Mouse (Mus musculus) neural tube, embryonic 11.5 days (tissue): ENCODE results near the gene Pde4dip. TPM values are rescaled to one million over a fixed set of nuclear protein-coding genes. Genes with fewer than 3 reads are reported as not detected.

ENCODE experiments used
- ATAC-seq: fragments of 200-750 bp; cut with Nextera tagmentation; 2 replicates; pipeline ENCODE4 v1.8.0; 2017; ENCODE audit warnings: moderate number of reproducible peaks, mild to moderate bottlenecking, moderate TSS enrichment, moderate library complexity; ENCODE audit not compliant: insufficient read depth, low FRiP score, low TSS enrichment
- DNase-seq: peaks from one replicate; pipeline ENCODE4 v3.0.0-alpha.2; 2015; ENCODE audit warnings: low spot score
- H3K27ac ChIP-seq: fragments of 300-500 bp; sonication (generic); 2 replicates; pipeline ENCODE4 v1.5.1; 2014; ENCODE audit warnings: low read depth, mild to moderate bottlenecking, low read length
- H3K27me3 ChIP-seq: fragments of 300-500 bp; sonication (generic); 2 replicates; pipeline ENCODE4 v1.6.1; 2014; ENCODE audit warnings: mild to moderate bottlenecking, low read length, mixed read lengths; ENCODE audit not compliant: control insufficient read depth, insufficient read depth
- H3K36me3 ChIP-seq: fragments of 300-500 bp; sonication (generic); 2 replicates; pipeline ENCODE4 v1.6.1; 2014; ENCODE audit warnings: mild to moderate bottlenecking, low read length, moderate library complexity, mixed read lengths; ENCODE audit not compliant: control insufficient read depth, insufficient read depth
- H3K4me1 ChIP-seq: fragments of 300-500 bp; sonication (generic); 2 replicates; pipeline ENCODE4 v1.6.1; 2014; ENCODE audit warnings: low read length, mixed read lengths; ENCODE audit not compliant: control insufficient read depth, insufficient read depth
- H3K4me2 ChIP-seq: fragments of 300-500 bp; sonication (generic); 2 replicates; pipeline ENCODE4 v1.6.1; 2014; ENCODE audit warnings: low read depth, mild to moderate bottlenecking, moderate library complexity
- H3K4me3 ChIP-seq: fragments of 300-500 bp; sonication (generic); 2 replicates; pipeline ENCODE4 v1.5.1; 2014; ENCODE audit warnings: low read depth, low read length
- H3K9ac ChIP-seq: fragments of 300-500 bp; sonication (generic); 2 replicates; pipeline ENCODE4 v1.6.1; 2014; ENCODE audit warnings: mild to moderate bottlenecking, low read length
- H3K9me3 ChIP-seq: fragments of 300-500 bp; sonication (generic); 2 replicates; pipeline ENCODE4 v1.6.1; 2016; ENCODE audit warnings: low read length; ENCODE audit not compliant: control insufficient read depth
- WGBS: fragments of 180-500 bp; shearing (Covaris S2); extraction: QIAGEN DNeasy Blood & Tissue Kit; methylation state at CpG from one replicate; pipeline ENCODE4 v1.1.7; 2014; 5-methylcytosine and 5-hydroxymethylcytosine counted together
- polyA plus RNA-seq: library from polyadenylated mRNA; unstranded; fragments of >200 nt; fragmentation: Nextera tagmentation; extraction: Ambion mirVana; gene quantifications from 2 replicates; pipeline ENCODE4 v1.2.1, GENCODE M21; 2014

The Pde4dip gene
- polyA plus RNA-seq, 1 experiment from 2014 or later: 49.7 TPM

DNA sequence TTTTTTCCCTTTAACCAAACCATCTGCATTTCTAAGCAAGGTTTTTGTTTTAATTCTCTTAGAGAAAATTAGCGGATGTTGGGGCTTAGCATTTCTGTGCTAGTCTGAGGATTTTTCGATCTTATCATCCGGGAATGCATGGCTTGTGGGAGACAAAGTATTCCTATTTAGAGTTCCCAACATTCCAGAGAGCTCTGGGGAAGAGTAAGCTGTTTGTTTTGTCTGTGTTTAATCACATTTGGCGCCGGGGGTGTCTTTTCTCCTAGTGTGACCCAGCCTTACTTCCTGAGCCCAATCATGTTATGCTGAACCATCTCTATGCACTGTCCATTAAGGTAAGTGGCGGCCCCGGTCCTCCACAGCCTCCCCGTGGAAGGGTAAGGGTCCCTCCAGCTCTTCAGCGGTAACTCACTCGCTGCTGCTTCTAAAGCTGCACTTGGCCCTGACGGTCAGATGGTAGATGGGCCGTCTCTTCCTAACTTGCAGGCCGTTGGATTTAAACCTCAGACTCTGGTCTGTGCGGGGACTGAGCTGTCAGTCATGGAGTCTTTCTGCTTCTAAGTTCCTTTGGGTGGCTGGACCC is 221.3 kb downstream of the Pde4dip start:
- H3K4me1 ChIP-seq: no peaks in the 10 kb centered on the region
- no peak for ATAC-seq
- 91% methylated on average over 14 of the region's 14 CpGs for WGBS
- no peak overlapping the region for H3K9ac ChIP-seq
- H3K36me3 ChIP-seq: no peaks in the 10 kb centered on the region
- H3K27me3 ChIP-seq: no peaks in the 10 kb centered on the region
- H3K4me3 ChIP-seq: no peak overlapping the region
- H3K4me2 ChIP-seq: no peak overlapping the region
- no peaks in the 10 kb centered on the region for H3K9me3 ChIP-seq
- DNase-seq: no peak
- no peak overlapping the region for H3K27ac ChIP-seq

- H3K9ac ChIP-seq: no peak overlapping the region
- H3K4me1 ChIP-seq: no peaks in the 10 kb centered on the region
- no peak overlapping the region for H3K27ac ChIP-seq
- no peak for DNase-seq
- no peaks in the 10 kb centered on the region for H3K9me3 ChIP-seq
- H3K36me3 ChIP-seq: no peaks in the 10 kb centered on the region
- no peaks in the 10 kb centered on the region for H3K27me3 ChIP-seq
- no peak overlapping the region for H3K4me3 ChIP-seq
- WGBS: 84% methylated on average over 8 of the region's 8 CpGs
- no peak for ATAC-seq
- H3K4me2 ChIP-seq: no peak overlapping the region
These were observed 222.4 kb downstream of the Pde4dip start for GRCm38 (mm10) chr3:97666154-97666553.

DNA sequence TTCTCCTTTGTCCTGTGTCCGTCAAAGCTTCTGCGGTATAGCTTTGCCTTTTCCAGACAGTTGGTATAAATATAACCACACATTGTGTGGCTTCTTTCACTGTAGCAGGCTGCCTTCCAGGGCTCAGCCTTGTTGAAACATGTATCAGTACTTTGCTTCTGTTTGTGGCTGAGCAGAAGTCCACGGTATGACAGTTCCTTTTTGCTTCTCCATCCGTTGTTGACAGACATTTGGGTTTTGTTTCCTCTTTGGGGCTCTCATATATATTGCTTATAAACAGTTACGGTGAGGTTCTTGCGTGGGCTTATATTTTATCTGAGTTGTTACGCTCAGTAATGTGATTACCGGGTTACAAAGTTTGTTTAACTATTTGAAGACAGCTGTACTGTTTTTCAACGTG is 223.0 kb downstream of the Pde4dip start:
- H3K9me3 ChIP-seq: no peaks in the 10 kb centered on the region
- WGBS: 92% methylated on average over 9 of the region's 9 CpGs
- no peaks in the 10 kb centered on the region for H3K4me1 ChIP-seq
- no peak overlapping the region for H3K27ac ChIP-seq
- ATAC-seq: no peak
- no peak overlapping the region for H3K4me2 ChIP-seq
- no peak for DNase-seq
- no peaks in the 10 kb centered on the region for H3K36me3 ChIP-seq
- no peaks in the 10 kb centered on the region for H3K27me3 ChIP-seq
- no peak overlapping the region for H3K9ac ChIP-seq
- H3K4me3 ChIP-seq: no peak overlapping the region

DNA sequence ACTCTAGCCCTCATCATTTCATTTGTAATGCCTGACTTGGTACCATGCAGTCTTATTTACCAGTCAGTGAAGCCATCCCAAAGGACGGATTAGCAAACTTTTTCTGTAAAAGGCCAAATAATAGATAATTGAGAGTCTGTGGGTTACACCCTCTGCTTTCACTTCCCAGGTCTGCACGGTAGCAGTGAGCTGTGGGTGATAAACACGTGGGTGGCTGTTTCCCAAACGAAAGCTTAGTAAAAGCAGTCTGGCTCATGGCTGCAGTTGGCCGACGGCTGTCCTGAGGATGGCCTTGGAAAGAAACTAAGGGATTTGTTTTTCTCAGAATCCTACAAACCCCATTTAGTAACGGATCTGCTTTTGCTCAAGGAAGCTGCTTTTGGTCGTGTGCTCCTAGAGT is 227.3 kb downstream of the Pde4dip start:
- H3K9ac ChIP-seq: no peak overlapping the region
- no peak overlapping the region for H3K4me2 ChIP-seq
- H3K9me3 ChIP-seq: no peaks in the 10 kb centered on the region
- 83% methylated on average over 8 of the region's 8 CpGs for WGBS
- H3K4me3 ChIP-seq: no peak overlapping the region
- DNase-seq (no peak), ATAC-seq (no peak)
- peaks cover 10% of the 10 kb centered on the region for H3K4me1 ChIP-seq
- H3K27ac ChIP-seq: no peak overlapping the region
- no peaks in the 10 kb centered on the region for H3K27me3 ChIP-seq
- H3K36me3 ChIP-seq: no peaks in the 10 kb centered on the region

DNA sequence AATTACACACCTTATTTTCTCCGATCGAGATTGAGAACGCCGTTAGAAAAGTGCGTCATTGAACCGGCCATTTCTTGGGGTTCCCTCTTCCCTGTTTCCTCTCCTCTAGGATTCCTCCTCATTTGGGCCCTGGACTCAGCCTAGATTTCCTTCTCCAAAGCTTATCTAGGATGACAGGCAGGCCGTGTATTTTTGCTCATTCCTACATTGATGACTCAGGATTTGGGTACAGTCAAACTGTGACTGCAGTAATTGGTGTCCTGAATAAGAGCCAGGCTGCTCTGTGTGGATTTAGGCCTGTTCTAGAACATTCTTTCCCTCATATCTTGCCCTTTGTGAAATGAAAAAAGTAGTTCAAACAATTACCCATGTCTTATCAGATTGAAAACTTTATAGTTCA is 228.8 kb downstream of the Pde4dip start:
- WGBS: 79% methylated on average over 7 of the region's 7 CpGs
- no peaks in the 10 kb centered on the region for H3K9me3 ChIP-seq
- ATAC-seq: no peak

DNA sequence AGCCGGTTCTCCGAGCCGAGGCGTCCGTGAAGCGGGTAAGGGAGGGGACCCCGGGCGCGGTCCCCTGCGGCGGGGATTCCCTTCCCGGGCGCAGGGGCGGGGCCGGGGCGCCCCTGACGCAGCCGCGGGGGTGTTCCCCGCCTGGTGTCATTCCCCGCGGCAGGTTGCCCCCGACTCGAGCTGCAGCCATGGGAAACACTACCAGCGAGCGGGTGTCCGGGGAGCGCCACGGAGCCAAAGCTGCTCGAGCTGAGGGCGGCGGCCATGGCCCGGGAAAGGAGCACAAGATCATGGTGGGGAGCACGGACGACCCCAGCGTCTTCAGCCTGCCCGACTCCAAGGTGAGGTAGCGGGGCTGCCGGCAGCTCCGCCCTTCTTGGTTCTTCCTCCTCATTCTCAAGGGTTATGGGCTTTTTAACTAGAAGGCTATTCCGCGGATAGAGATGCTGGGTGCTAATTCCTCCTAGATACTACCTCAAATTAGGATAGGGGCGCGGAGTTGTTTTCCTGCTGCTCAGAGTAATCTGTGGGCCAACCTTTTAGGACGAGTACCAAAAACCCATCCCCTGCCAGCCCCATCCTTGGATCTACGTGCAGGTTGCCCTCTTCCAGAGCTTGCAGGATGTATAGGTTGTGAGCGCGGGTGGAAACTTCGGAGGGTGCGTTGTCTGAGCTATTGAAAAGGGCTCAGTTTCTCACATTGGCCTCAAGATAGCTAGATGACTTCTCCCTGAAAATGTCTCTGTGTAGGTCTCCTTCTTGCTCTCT is 229.9 kb downstream of the Pde4dip start:
- H3K4me3 ChIP-seq: peak overlapping the region; percentile 69
- no peak overlapping the region for H3K27ac ChIP-seq
- DNase-seq: no peak
- 2% methylated on average over 49 of the region's 50 CpGs for WGBS
- H3K27me3 ChIP-seq: no peaks in the 10 kb centered on the region
- peak overlapping the region; percentile 56 for H3K4me2 ChIP-seq
- no peaks in the 10 kb centered on the region for H3K9me3 ChIP-seq
- H3K4me1 ChIP-seq: peaks cover 10% of the 10 kb centered on the region
- peak; percentile 64; the same call in 1 of the 2 replicates for ATAC-seq
- peak overlapping the region; percentile 70 for H3K9ac ChIP-seq
- no peaks in the 10 kb centered on the region for H3K36me3 ChIP-seq

More for the DNA sequence above, 228.8 kb downstream of the Pde4dip start:
- no peaks in the 10 kb centered on the region for H3K27me3 ChIP-seq
- no peak for DNase-seq
- H3K9ac ChIP-seq: no peak overlapping the region
- H3K4me3 ChIP-seq: no peak overlapping the region
- H3K4me1 ChIP-seq: peaks cover 10% of the 10 kb centered on the region
- H3K27ac ChIP-seq: no peak overlapping the region
- H3K36me3 ChIP-seq: no peaks in the 10 kb centered on the region
- H3K4me2 ChIP-seq: no peak overlapping the region

DNA sequence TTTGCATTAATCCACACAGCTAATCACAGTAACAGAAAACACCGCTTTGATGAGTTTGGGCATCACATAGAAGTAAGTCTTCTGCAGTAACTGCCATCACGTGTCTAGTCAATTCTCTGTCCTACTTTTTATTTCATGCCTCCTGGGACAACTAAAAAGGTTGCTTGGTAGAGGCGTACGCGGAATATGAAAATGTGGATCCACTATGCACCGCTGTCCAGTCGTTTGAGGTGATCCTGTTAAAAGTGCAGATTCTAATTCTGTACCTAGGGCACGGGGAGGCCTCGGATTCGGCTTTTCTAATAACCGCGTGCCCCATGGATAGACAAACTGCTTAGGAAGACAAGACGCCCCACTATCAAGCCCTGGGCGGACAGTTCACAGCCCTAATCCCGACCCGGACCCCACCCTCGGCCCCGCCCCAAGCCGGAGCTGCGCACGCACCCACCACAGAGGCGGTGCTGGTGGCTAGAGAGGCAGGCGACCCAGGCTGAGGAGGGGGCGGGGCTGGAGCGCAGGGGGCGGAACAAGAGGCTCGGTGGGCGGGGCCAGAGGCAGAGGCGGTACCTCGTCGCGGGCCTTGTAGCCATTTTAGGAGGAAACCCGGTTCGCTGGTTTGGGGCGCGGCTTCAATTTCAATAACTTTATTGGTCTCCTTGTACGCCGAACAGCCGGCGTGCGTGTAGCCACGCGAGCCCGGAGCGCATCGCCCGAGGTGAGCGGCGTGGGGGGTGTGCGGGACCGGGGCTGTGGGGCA is 230.7 kb downstream of the Pde4dip start, which contains the start of gene Prkab2:
TSS of gene Prkab2 (plus strand) at position 539 of the 757 bp plus-strand sequence.
- H3K4me1 ChIP-seq: peaks cover 10% of the 10 kb centered on the region
- WGBS: 4% methylated on average over 46 of the region's 51 CpGs
- no peaks in the 10 kb centered on the region for H3K27me3 ChIP-seq
- H3K9me3 ChIP-seq: no peaks in the 10 kb centered on the region
- peak within 1 kb of the TSS; percentile 70 for H3K9ac ChIP-seq
- DNase-seq (peak; percentile 99), ATAC-seq (peak; percentile 94)
- H3K4me2 ChIP-seq: peak within 1 kb of the TSS; percentile 70
- H3K27ac ChIP-seq: no peak within 1 kb of the TSS
- H3K4me3 ChIP-seq: peak within 1 kb of the TSS; percentile 69
- no peaks in the 10 kb centered on the region for H3K36me3 ChIP-seq

- H3K9me3 ChIP-seq: no peaks in the 10 kb centered on the region
- DNase-seq: no peak
- peaks cover 10% of the 10 kb centered on the region for H3K4me1 ChIP-seq
- no peak overlapping the region for H3K9ac ChIP-seq
- H3K27me3 ChIP-seq: no peaks in the 10 kb centered on the region
- H3K4me2 ChIP-seq: no peak overlapping the region
- no peak for ATAC-seq
- H3K36me3 ChIP-seq: no peaks in the 10 kb centered on the region
- no peak overlapping the region for H3K27ac ChIP-seq
- 82% methylated on average over 8 of the region's 8 CpGs for WGBS
- H3K4me3 ChIP-seq: no peak overlapping the region
These were observed 233.6 kb downstream of the Pde4dip start for GRCm38 (mm10) chr3:97654901-97655300.
